Mouse (Mus musculus): Measurements from ENCODE around the gene Slc27a2. TPM values are rescaled to one million over a fixed set of nuclear protein-coding genes. Genes with fewer than 3 reads are reported as not detected.

Gene Slc27a2
- not detected for polyA plus RNA-seq (2017; shearing (Covaris generic))

DNA sequence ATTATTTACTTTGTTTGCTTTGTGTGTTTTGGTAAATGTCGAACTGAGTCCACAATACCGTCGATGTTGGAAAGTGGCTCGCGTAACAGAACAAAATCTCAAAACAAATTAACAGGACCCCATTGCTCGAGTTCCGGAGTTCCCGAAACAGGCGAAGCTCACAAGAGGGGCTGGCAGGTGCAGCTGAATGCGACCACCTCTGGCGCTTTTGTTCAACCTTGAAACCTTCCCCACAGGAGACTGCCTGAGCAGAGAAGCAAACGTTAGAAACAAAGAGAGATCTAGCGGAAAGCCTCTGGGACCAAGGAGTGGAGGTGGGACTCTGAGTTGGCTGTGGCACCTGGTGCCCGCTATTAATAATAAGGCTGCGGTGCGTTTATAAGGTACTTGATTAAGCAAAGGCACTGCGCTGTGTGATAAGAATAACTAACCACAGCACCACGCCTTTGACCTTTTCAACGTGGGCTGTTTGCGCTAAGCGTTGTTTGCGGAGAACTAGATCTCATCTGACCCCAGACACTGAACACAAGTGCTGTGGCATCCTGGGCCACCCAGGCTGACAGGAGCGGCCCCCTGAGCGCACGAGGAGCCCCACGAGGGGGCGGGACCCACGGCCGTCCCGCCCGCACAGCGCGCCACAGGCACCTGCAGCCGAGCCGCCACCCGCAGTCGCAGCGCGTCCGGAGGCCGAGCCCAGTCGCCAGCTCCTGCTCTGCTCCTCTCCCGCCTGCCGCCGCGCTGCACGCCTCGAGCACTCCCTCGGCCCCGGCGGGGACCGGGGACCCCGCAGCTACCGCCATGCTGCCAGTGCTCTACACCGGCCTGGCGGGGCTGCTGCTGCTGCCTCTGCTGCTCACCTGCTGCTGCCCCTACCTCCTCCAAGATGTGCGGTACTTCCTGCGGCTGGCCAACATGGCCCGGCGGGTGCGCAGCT is at the start of gene Slc27a2:
Slc27a2 (plus strand) TSS at position 51 of the 934 bp plus-strand sequence.

DNA sequence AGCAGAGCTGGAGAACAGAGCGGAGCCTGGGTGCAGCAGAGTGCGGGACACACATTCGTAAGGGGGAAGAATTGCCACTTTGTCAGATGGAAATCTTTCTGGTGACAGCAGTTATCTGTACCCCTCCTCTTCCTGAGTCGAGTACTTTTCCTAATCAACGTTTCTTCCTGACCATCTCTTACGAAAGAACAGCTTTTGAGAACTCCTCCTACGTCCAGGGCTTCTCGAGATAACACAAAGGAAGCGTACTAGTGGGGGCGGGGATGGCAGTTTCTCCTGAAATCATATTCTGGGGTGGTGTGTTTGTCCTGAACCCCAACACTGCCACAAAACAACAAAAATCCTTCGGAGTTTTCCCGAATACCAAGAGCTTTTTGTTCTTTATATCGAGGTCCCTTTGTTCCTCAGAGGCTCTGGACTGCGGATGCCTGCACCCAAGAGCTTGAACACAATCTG is 67.1 kb downstream of the Slc27a2 start, which contains the start of gene Hdc:
Hdc (minus strand) TSS at position 51 of the 456 bp plus-strand sequence.

Other genes starting within 250 kb of the Slc27a2 start
- gene Atp8b4, start 51.7 kb upstream of the Slc27a2 start, polyA plus RNA-seq (2017; shearing (Covaris generic)), result 1.9 TPM
- gene Hdc, start 66.9 kb downstream of the Slc27a2 start, polyA plus RNA-seq (2017; shearing (Covaris generic)), result 0.31 TPM
- 76.5 TPM for gene Gabpb1, start 123.9 kb downstream of the Slc27a2 start, polyA plus RNA-seq (2017; shearing (Covaris generic))
- 61.7 TPM for gene Usp8, start 154.9 kb downstream of the Slc27a2 start, polyA plus RNA-seq (2017; shearing (Covaris generic))
- gene Usp50, start 231.1 kb downstream of the Slc27a2 start, polyA plus RNA-seq (2017; shearing (Covaris generic)), result 4.5 TPM